Mouse (Mus musculus): ENCODE measurements around the gene Tsr1.

DNA sequence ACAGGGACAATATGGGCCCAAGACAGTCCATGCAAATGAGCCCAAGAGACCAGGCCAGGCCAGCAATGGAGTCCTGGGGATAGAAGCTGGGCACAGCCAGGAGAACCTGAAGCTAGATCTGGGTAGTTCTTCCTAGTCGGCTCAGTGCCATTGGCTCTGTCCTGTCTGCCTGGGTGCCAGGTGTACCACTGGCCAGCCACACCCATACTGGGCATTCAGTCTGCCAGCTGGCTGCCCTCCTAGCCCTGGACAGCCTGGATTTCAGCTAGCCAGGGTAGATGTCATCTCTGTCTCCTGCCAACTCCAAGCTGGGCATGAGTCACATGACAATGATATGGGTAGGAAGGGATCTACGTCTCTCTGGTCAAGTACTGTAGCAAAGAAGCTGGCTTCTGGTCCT, 30.7 kb upstream of the Tsr1 start:
- TF ChIP-seq CTCF (IDR thresholded peaks at IDR 0.05; ENCODE audit: low read depth) (no peak), EP300 (IDR thresholded peaks at IDR 0.05; ENCODE audit: low read depth) (no peak)

Data from liver, embryonic 14.5 days (tissue).